Mouse (Mus musculus): ENCODE data around the gene Epha2. TPM values are rescaled to one million over a fixed set of nuclear protein-coding genes. Genes with fewer than 3 reads are reported as not detected.

Gene Epha2
- polyA plus RNA-seq, 1 experiment: 14.2 TPM

GRCm38 (mm10) chr4:141316498-141317180 is 15.6 kb downstream of the Epha2 start:
- Histone ChIP-seq H3K4me1 (ENCODE audit: control insufficient read depth, insufficient read depth, low read length) (no peaks in the 10 kb centered on the region), H3K4me3 (replicated peaks; ENCODE audit: control insufficient read depth, low read depth, low read length) (no peak overlapping the region), H3K27ac (ENCODE audit: control insufficient read depth, insufficient read depth, low read depth, low read length, poor library complexity) (no peak overlapping the region)
- no peak for TF ChIP-seq POLR2A (IDR thresholded peaks at IDR 0.05; ENCODE audit: borderline replicate concordance, control insufficient read depth, low read depth, low read length)
- no peak for TF ChIP-seq CTCF (IDR thresholded peaks at IDR 0.05; ENCODE audit: control insufficient read depth, insufficient read depth, low read length)
- WGBS: 81% methylated on average over 18 of the region's 18 CpGs

- Histone ChIP-seq H3K4me1 (ENCODE audit: control insufficient read depth, insufficient read depth, low read length) (no peaks in the 10 kb centered on the region), H3K27ac (ENCODE audit: control insufficient read depth, insufficient read depth, low read depth, low read length, poor library complexity) (no peak overlapping the region), H3K4me3 (replicated peaks; ENCODE audit: control insufficient read depth, low read depth, low read length) (no peak overlapping the region)
- no peak for TF ChIP-seq CTCF (IDR thresholded peaks at IDR 0.05; ENCODE audit: control insufficient read depth, insufficient read depth, low read length)
- no peak for TF ChIP-seq POLR2A (IDR thresholded peaks at IDR 0.05; ENCODE audit: borderline replicate concordance, control insufficient read depth, low read depth, low read length)
- WGBS: 78% methylated on average over 7 of the region's 7 CpGs
Observed at GRCm38 (mm10) chr4:141317914-141318313, 16.9 kb downstream of the Epha2 start.

- no peak overlapping the region for H3K27ac ChIP-seq (ENCODE audit: control insufficient read depth, insufficient read depth, low read depth, low read length, poor library complexity)
- 62% methylated on average over 11 of the region's 11 CpGs for WGBS
Observed at GRCm38 (mm10) chr4:141322526-141322925, 21.5 kb downstream of the Epha2 start.

GRCm38 (mm10) chr4:141324771-141325191 is 23.7 kb downstream of the Epha2 start:
- Histone ChIP-seq H3K27ac (ENCODE audit: control insufficient read depth, insufficient read depth, low read depth, low read length, poor library complexity) (no peak overlapping the region), H3K4me3 (replicated peaks; ENCODE audit: control insufficient read depth, low read depth, low read length) (no peak overlapping the region), H3K4me1 (ENCODE audit: control insufficient read depth, insufficient read depth, low read length) (no peaks in the 10 kb centered on the region)
- no peak for TF ChIP-seq POLR2A (IDR thresholded peaks at IDR 0.05; ENCODE audit: borderline replicate concordance, control insufficient read depth, low read depth, low read length)
- TF ChIP-seq CTCF (IDR thresholded peaks at IDR 0.05; ENCODE audit: control insufficient read depth, insufficient read depth, low read length): no peak
- WGBS: 82% methylated on average over 6 of the region's 6 CpGs

More at GRCm38 (mm10) chr4:141322526-141322925, 21.5 kb downstream of the Epha2 start:
- TF ChIP-seq CTCF (IDR thresholded peaks at IDR 0.05; ENCODE audit: control insufficient read depth, insufficient read depth, low read length) (no peak), POLR2A (IDR thresholded peaks at IDR 0.05; ENCODE audit: borderline replicate concordance, control insufficient read depth, low read depth, low read length) (no peak)
- Histone ChIP-seq H3K4me3 (replicated peaks; ENCODE audit: control insufficient read depth, low read depth, low read length) (no peak overlapping the region), H3K4me1 (ENCODE audit: control insufficient read depth, insufficient read depth, low read length) (no peaks in the 10 kb centered on the region)

- Histone ChIP-seq H3K27ac (ENCODE audit: control insufficient read depth, insufficient read depth, low read depth, low read length, poor library complexity) (no peak overlapping the region), H3K4me1 (ENCODE audit: control insufficient read depth, insufficient read depth, low read length) (no peaks in the 10 kb centered on the region), H3K4me3 (replicated peaks; ENCODE audit: control insufficient read depth, low read depth, low read length) (no peak overlapping the region)
- 7% methylated on average over 15 of the region's 15 CpGs for WGBS
- TF ChIP-seq POLR2A (IDR thresholded peaks at IDR 0.05; ENCODE audit: borderline replicate concordance, control insufficient read depth, low read depth, low read length): no peak
Observed at GRCm38 (mm10) chr4:141325636-141326035, 24.6 kb downstream of the Epha2 start.

GRCm38 (mm10) chr4:141327075-141327474 is 26.0 kb downstream of the Epha2 start:
- 75% methylated on average over 4 of the region's 4 CpGs for WGBS
- TF ChIP-seq CTCF (IDR thresholded peaks at IDR 0.05; ENCODE audit: control insufficient read depth, insufficient read depth, low read length) (no peak), POLR2A (IDR thresholded peaks at IDR 0.05; ENCODE audit: borderline replicate concordance, control insufficient read depth, low read depth, low read length) (no peak)
- Histone ChIP-seq H3K27ac (ENCODE audit: control insufficient read depth, insufficient read depth, low read depth, low read length, poor library complexity) (no peak overlapping the region), H3K4me3 (replicated peaks; ENCODE audit: control insufficient read depth, low read depth, low read length) (no peak overlapping the region), H3K4me1 (ENCODE audit: control insufficient read depth, insufficient read depth, low read length) (no peaks in the 10 kb centered on the region)

GRCm38 (mm10) chr4:141328742-141329141 is 27.7 kb downstream of the Epha2 start:
- WGBS: 70% methylated on average over 9 of the region's 9 CpGs
- H3K4me1 ChIP-seq (ENCODE audit: control insufficient read depth, insufficient read depth, low read length): no peaks in the 10 kb centered on the region
- no peak overlapping the region for H3K4me3 ChIP-seq (replicated peaks; ENCODE audit: control insufficient read depth, low read depth, low read length)
- H3K27ac ChIP-seq (ENCODE audit: control insufficient read depth, insufficient read depth, low read depth, low read length, poor library complexity): no peak overlapping the region
- no peak for TF ChIP-seq POLR2A (IDR thresholded peaks at IDR 0.05; ENCODE audit: borderline replicate concordance, control insufficient read depth, low read depth, low read length)
- TF ChIP-seq CTCF (IDR thresholded peaks at IDR 0.05; ENCODE audit: control insufficient read depth, insufficient read depth, low read length): no peak

GRCm38 (mm10) chr4:141329968-141330367 is 28.9 kb downstream of the Epha2 start:
- TF ChIP-seq POLR2A (IDR thresholded peaks at IDR 0.05; ENCODE audit: borderline replicate concordance, control insufficient read depth, low read depth, low read length) (no peak), CTCF (IDR thresholded peaks at IDR 0.05; ENCODE audit: control insufficient read depth, insufficient read depth, low read length) (no peak)
- WGBS: 34% methylated on average over 12 of the region's 12 CpGs
- Histone ChIP-seq H3K4me3 (replicated peaks; ENCODE audit: control insufficient read depth, low read depth, low read length) (no peak overlapping the region), H3K4me1 (ENCODE audit: control insufficient read depth, insufficient read depth, low read length) (no peaks in the 10 kb centered on the region), H3K27ac (ENCODE audit: control insufficient read depth, insufficient read depth, low read depth, low read length, poor library complexity) (no peak overlapping the region)

GRCm38 (mm10) chr4:141331446-141331845 is 30.4 kb downstream of the Epha2 start:
- no peak overlapping the region for H3K27ac ChIP-seq (ENCODE audit: control insufficient read depth, insufficient read depth, low read depth, low read length, poor library complexity)
- H3K4me3 ChIP-seq (replicated peaks; ENCODE audit: control insufficient read depth, low read depth, low read length): no peak overlapping the region
- TF ChIP-seq POLR2A (IDR thresholded peaks at IDR 0.05; ENCODE audit: borderline replicate concordance, control insufficient read depth, low read depth, low read length) (no peak), CTCF (IDR thresholded peaks at IDR 0.05; ENCODE audit: control insufficient read depth, insufficient read depth, low read length) (no peak)
- H3K4me1 ChIP-seq (ENCODE audit: control insufficient read depth, insufficient read depth, low read length): no peaks in the 10 kb centered on the region
- 84% methylated on average over 2 of the region's 2 CpGs for WGBS
